Mouse (Mus musculus) embryonic stem cell, embryonic (primary cell): Measurements from ENCODE around the gene Usp9y.

Source experiments
- CTCF ChIA-PET, 4 experiments: fragments of 300-600 bp in 2 of 4; fragments of 350-600 bp in 2 of 4; sonication (Branson Sonifier 250); formaldehyde crosslinking; loops; one replicate each; lab custom pipeline; 2022; ENCODE audit warnings: inconsistent platforms in 2 of 4; lab: Charles Lee
- POLR2A ChIA-PET, 4 experiments: fragments of 300-600 bp in 2 of 4; fragments of 350-600 bp in 2 of 4; sonication (Branson Sonifier 250); formaldehyde crosslinking; loops; one replicate each; lab custom pipeline; 2022; ENCODE audit warnings: antibody characterized with exemption in 4 of 4, inconsistent platforms in 1 of 4; lab: Charles Lee

Gene Usp9y

DNA sequence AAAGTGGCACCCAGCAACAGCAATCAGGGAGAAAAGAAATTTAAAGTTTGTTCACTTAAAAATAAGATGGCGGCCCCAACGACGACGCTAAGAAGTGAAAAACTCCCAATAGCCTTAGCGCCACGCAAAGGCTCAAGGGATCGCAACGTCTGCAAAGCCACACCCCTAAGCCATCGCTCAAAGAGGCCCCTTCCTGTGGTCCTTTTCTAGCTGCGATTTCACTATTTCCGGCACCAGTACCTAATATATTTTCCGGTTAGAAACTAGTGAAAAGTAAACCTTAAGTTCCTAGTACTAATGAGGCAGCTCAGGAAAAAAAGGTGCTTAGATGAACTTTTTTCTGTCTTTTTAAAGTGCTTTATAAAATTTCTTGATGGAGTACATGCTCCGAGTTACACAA is at the start of gene Usp9y:
Usp9y (minus strand) TSS at position 101 of the 400 bp plus-strand sequence.
- ChIA-PET POLR2A (no interaction called here), CTCF (no interaction called here)

GRCm38 (mm10) chrY:1293708-1294107 is 165.9 kb downstream of the Usp9y start:
- ChIA-PET POLR2A (no interaction called here), CTCF (no interaction called here)

DNA sequence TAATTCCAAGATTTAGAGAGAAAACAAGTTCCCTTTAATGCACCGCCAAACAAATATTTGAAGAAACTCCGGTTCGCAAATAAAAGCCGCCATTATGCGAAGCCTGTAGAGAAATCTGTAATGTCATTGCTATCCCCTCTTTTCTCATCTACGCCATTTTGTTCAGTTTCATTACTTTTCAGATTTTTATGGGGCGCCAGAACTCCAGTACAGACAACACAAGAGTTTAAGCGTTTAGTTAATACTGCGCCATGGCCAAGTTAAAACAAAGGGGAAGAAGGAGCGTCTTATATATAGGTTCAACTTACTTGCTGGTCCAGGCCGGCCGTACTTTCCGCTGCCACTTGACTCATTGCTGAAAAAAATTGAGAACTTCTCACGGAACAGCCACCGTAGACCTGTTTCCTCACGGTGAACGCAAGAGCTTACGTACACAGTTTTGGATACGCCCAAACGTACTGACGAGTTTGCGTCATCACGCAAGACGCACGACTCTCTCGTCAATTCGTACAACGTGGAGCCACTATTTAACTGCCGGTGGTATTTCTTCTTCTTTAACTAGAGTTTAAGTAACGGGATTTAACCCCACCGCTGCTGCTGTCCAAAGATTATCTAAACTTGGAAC is 173.3 kb downstream of the Usp9y start, which contains the start of gene Ddx3y:
Ddx3y (minus strand) TSS at position 459 of the 625 bp plus-strand sequence.
- ChIA-PET POLR2A (interaction anchor here in 3 of 4 experiments (0.6 to 1.2 kb wide), 6 partner anchors 10 to 46 kb away, joined by 3 to 4 read pairs (median 3); partner anchors contain the start of gene Uty (in 2 of the 3)), CTCF (no interaction called here)

DNA sequence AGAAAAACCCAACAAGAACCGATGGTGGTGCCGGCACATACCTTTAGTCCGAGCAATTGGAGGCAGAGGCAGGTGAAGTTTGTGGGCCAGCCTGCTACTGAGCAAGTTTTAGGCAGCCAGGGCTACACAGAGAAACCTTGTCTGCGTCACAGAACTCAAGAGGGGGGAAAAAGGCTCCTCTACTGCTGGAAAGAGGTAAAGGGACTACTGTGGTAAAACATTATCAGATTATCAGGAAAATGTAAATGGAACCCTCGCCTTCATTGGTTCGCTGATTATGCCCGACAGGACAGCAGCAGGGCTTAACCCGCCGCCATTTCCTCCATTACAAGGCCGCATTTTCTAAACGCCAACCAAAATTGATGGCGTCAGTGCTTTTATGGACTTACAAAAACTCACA is 173.8 kb downstream of the Usp9y start:
- POLR2A ChIA-PET, result interaction anchor here in 1 of 4 experiments (1.0 kb wide), 1 partner anchor 10 kb away, joined by 3 read pairs; no protein-coding TSS in a partner anchor
- CTCF ChIA-PET, result no interaction called here
